Mouse (Mus musculus) olfactory bulb, adult 2 months (tissue): ENCODE data around the gene Bmpr1b.

Source experiments
- CTCF ChIP-seq: fragments of 200-500 bp; IDR thresholded peaks from 2 replicates; pipeline ENCODE4 v1.5.1; 2012; ENCODE audit warnings: low read depth, mild to moderate bottlenecking, low read length, moderate library complexity; ENCODE audit not compliant: insufficient read depth
- POLR2A ChIP-seq: fragments of 200-500 bp; IDR thresholded peaks from 2 replicates; pipeline ENCODE4 v1.6.1; 2012; ENCODE audit warnings: mild to moderate bottlenecking, low read depth, low read length, moderate library complexity; ENCODE audit not compliant: insufficient read depth

- TF ChIP-seq CTCF (no peak), POLR2A (no peak)
These were observed 120.7 kb downstream of the Bmpr1b start for GRCm38 (mm10) chr3:142048493-142048892.
